Mouse (Mus musculus): Measurements from ENCODE around the gene Clasp2.

DNA sequence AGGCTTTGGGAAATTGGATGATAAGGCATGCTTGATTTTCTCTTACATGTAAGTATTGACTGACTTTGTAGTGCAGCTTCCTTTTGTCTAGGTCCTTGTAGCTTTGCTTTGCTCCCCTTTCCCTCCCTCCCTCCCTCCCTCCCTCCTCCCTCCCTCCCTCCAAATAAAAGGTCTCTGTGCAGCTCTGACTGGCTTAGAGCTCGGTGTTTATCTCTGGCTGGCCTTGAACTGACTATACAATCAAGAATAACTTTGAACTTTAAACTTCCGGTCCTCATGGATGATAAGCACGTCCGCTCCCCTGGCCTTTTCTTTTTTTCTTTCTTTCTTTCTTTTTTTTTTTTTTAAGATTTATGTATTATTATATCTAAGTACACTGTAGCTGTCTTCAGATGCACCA, 21.9 kb downstream of the Clasp2 start:
- TF ChIP-seq CTCF (IDR thresholded peaks at IDR 0.05; ENCODE audit: extremely low read depth, insufficient read length, insufficient replicate concordance, low read depth, low read length) (no peak), POLR2A (IDR thresholded peaks at IDR 0.05; ENCODE audit: low read depth, low read length) (no peak)

Data from small intestine, adult 2 months (tissue).